Mouse (Mus musculus) lung, postnatal 10 days (tissue): ENCODE measurements around the gene Thap4.
"Not testable (repeated sequence)": the region's sequence is repeated elsewhere in the genome, so short reads cannot be mapped to it uniquely, and the experiment has no call there.

Experiments used
- DNase-seq: peaks from one replicate; pipeline ENCODE4 v3.0.0; 2021

Gene Thap4

DNA sequence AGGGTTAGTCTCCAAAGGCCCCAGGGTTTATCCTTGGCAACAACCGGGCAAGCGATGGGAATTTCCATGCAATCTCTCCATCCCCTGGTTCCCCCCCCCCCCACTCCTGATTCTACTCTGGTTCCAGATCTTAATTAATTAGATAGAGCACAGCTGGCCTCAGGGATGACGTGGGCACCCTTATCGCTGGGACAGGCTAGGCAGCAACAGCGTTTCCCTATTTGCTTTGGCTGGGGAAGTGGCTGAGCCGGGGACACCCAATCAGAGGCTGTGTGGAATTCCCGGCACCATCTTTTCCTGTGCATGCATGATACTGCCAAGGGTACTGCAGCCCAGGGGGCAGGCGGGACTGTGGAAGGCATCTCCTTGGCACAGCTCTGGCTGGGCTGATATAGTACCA, 66.5 kb downstream of the Thap4 start:
- DNase-seq = peak; percentile 18

DNA sequence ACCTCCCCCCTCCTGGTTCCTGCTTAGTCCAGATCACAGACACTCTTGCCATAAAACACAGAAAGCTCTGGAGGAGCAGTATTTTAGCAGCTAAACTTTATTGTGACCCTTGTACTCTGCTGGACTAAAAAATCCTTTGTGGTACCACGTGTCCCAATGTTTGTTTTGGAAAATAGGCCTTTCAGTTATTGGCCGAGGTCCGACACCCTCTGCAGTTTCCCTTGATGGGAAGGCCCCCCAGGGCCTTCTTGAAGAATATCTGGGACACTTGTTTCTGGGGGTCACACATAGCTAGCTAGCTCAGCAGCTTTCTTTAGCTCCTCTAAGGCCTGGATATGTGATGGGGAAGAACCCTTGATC, 67.7 kb downstream of the Thap4 start:
- DNase-seq = peak; percentile 29

DNA sequence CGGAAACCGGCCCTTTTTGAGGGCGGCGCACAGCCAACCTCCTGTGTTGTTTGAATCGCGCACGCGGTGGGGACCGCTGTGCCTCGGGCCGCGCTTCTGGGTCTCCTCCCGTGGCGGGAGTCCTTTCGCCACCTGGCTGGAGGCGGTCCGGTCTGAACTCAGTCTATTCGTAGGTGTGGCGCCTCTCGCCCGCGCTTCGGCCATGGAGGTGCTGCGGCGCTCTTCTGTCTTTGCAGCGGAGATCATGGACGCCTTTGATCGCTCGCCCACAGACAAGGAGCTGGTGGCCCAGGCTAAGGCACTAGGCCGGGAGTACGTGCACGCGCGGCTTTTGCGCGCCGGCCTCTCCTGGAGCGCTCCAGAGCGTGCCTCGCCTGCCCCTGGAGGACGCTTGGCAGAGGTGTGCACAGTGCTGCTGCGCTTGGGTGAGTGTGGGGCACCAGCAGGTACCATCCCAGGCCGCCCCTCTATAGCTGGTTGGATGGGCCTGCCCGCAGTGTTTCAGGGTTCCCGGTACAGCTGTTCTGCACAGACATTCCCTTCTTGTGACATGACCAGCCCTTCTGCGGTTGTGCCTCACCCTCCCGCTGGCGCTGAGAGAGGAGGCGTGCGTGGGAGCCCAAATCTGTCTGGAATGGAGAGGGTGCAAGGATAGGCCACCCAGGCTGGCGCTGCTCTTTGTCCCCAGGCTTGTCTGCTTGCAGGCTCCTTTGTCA, 68.3 kb downstream of the Thap4 start:
- DNase-seq = peak; percentile 70

DNA sequence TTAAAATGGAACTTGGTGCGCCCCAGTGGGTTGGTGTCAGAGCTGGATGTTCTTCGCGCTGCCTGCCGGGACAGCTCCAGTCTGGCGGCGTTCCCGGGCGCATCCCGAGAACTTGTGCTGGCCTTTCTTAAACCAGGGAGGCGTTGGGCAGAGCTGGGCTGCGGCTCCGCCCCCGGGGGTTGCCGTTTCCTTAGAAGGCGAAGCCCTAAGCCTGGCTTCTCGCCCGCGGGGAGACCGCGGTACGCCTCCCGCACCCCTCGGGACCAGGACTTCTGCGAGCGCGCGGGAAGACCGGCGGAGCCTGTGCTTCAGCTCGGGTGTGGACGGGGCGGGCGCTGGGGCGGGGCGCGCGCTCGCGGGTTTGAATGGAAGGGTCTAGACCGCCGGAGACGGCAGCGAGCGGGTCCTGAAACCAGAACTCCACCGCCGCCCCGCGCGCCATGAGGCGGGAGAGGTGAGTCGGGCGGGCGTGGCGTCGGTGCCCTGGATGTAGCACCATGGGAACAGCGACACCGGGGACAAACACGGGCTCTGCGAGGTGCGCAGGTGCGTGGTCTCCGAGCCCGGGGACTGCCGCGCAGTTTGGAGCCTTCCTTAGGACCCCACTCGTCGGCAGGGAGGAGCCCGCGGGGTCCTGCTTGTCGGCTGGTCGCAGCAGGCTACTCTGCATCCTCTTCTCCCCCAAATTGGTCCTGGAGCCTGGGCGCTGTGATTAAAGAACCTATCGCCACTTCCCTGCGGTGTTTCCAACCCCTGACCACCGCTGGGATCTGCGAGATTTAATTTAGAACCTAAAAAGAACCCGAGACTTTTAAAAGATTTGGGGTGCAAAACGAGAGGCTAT, 69.0 kb downstream of the Thap4 start, which contains the start of gene Bok:
Bok (plus strand) TSS at position 260 of the 844 bp plus-strand sequence.
- DNase-seq = peak; percentile 92

DNA sequence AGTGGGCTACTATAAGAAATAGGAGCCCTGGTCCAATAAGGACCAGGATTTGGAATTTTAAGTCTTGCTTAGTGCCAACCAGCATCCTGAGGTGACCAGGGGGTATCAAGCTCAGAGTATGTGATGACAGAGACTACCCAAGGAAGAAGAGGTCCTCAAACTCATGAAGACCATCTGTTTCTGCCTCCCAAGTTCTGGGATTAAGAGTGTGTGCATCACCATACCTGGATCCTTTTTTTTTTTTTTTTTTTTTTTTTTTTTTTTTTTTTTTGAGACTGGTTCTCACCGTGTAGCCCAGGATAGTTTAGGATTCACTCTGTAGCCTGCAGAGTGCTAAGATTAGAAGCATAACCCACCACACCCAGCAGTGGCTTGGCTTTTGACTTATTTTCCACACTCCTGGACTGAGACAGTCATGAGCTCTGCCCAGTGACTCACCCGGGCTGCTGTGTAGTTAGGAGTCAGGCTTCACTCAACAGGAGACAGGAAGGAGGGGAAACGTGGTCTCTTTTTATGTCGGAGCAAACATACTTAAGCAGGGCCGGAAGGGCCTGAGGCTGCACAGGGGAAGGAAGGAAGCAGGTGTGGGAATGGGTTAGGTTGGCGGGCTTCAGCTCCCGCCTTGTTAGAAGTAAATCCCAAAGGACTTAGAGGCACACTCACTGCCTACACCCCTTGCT, 74.6 kb downstream of the Thap4 start:
- DNase-seq = peak; percentile 35

DNA sequence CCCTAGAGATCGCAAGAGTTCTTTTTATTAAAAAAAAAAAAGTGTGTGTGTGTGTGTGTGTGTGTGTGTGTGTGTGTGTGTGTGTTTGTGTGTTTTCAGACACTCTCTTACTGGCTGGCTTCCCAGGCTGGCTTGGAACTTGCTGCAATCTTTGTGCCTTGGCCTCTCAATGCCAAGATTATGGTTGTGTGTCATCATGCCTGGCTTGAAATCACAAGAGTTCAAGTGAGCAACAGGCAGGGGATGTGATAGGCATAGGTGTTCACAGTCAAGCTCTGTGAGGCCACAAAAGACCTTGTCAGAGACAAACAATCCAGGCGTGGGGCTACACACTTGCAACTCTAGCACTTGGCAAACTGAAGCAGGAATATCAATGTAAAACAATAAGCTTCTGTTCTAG, 76.3 kb downstream of the Thap4 start:
- peak; percentile 81 for DNase-seq

DNA sequence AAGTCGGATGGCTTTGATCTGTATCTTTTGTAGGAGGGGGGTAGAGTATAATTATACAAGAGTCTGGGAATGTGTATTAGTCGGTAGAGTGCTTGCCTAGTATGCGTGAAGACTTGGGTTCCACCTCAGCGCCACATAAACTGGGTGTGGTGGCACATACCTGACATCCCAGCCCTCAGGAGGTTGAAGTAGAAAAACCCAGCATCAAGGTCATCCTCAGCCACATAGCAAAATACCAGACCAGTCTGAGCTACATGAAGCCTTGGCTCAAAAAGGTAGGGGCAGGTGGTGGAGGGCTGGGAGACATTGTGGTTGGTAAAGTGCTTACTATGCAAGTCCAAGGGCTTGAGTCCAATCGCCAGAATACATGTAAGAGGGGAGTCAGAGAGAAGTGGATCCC, 82.0 kb downstream of the Thap4 start:
- DNase-seq = no peak

DNA sequence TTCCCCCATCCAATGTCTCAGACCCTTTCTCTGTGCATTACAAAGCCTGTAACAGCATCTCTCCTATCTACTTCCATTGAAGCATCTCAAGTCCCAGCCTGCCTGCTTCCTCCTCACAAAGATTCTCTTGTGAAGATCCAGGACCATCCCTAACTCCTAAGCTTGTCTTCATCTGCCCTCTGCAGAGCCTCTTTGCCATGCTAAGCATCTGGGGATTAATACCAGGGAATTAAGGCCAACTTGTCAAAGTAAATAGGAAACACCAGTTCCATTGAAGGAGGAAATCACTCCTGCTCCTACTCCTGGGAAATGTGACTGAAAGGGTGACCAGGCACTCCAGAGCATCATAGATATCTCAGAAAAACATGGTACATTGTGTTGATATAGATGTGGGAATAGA, 84.7 kb downstream of the Thap4 start:
- DNase-seq = no peak

DNA sequence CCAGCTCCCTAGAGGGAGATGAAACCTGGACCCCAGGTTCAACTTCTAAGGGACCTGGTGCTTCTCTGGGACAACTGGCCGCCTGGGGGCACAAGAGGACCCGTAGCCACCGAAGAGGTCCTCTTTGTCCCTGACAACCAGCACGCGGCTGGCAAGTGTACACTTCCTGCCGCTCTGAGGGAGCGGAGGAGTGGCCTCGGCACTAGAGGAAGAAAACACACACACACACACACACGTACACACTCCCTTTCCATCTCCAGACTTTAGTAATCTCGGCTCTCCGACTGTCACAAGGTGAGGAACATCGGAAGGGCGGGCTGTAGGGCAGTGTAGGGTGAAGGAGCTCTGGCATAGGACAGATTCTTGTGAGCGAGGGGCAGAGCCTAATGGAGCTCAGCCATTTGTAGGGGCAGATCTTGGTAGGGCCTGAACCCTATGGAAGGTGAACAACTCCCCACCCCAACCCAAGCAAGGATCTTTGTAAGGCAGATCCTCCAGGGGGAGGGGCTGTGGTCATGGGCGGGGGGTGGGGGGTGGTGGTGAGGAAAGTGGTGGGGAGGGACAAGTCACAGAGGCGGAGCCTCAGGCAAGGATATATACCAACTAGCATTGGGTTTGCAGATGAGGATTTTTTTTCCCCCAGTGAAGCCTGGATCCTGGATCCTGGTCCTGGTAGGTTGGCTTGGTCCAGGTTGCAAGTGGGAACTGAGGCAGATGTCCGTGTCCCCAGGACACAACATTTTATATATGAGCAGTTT, 85.7 kb downstream of the Thap4 start:
- DNase-seq = peak; percentile 96

DNA sequence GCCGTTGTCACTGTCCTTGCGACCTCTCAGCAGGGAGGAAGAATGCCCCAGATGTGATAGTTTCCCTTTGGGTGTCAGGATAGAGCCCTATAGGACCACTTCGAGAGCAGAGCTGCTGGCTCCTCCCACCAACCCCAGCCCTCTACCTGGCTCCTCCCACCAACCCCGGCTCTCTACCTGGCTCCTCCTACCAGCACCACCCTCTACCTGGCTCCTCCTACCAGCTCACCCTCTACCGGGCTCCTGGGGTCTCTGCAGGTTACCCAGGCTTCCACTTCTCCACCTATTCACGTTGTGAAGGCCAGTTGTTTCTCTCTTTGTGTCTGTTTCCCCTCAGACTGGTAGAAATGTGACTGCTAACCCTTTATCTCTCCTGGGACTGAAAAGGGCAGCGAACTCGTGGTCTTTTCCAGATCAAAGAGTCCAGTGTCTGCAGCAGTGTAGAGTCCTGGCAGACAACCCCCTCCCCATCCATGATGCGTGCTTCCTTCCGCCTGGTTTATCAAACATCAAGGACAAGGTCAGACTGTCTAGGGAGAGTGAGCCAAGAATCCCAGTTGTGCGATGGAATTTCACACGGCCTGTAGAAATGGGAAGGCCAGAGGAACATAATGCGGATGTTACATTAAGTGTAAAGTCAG, 86.8 kb downstream of the Thap4 start:
- DNase-seq = peak; percentile 49

DNA sequence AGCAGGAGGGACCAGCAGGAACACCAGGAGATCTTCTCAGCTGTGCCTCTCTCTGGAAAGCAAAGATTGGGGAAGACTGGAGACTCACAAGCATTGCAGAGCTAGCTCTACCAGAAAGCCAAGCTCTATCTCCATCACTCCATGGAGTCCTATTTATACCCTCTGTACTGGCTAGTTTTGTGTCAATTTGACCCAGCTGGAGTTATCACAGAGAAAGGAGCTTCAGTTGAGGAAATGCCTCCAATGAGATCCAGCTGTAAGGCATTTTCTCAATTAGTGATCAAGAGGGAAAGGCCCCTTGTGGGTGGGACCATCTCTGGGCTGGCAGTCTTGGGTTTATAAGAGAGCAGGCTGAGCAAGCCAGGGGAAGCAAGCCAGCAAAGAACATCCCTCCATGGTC, 96.1 kb downstream of the Thap4 start, which contains the start of gene Stk25:
Stk25 (minus strand) TSS at position 101 of the 400 bp plus-strand sequence.
- not testable (repeated sequence) for DNase-seq

DNA sequence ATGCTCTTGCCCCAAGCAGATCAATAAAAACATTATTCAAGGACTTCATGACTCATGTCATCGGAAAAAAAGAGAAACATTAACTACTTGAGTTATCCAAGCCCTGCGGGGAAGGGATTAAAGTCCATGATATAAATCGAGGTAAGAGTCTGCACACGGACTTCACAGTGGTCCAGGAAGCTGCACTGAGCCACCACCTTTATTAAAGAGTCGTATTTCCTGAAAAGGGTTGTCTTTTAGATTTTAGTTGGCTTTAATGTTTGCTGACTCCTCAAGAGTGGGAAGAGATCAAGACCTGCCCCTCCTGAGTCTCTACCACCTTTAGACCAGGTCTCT, 97.7 kb downstream of the Thap4 start:
- DNase-seq = no peak

DNA sequence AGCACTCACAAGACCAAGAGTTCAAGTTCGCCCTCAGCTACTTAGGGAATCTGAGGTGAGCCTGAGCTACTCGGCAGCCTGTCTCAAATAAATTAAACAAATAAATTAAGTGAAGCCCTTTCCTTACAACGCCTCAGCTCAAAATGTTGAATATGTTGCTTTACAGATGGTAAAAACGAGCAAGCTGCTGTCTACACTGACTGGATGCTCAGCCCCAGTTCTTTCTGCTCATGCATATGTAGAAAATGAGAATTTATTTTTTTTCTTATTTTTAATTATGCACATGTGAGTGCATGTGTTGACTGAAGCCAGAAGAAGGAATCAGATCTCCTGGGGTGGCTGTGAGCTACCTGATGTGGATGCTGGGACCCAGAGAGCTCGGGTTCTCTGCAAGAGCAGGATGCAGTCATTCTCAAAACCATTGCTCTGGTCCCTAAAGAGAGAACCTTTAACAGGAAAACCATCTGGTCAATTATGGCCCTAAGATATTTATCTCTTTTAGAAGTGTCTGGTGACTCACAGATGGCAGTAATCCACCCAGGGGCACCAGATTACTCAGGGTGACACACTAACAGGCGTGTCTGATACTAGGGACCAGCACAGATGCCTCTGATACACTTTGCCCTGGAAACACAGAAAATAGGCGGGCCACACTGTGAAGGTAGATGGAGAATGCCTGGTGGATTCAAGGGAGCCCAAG, 98.2 kb downstream of the Thap4 start:
- DNase-seq = no peak

DNA sequence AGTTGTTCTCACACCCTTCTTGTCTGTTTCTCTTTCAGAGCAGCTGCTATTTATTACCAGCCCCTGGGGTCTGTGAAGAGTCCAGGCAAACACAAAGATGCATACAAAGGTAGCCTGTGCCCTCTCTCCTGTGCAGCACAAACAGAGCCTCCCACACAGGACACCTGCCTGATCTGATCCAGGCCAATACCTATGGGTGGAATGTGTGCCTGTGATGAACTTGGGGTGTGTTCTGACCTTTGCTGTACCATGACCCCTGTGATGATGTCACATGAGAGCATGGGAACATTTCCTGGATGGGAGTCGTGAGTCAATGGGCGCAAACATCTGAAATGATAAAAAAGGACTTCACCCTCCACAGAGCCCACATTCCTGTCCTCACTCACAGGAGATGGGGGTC, 99.9 kb downstream of the Thap4 start:
- DNase-seq = no peak

DNA sequence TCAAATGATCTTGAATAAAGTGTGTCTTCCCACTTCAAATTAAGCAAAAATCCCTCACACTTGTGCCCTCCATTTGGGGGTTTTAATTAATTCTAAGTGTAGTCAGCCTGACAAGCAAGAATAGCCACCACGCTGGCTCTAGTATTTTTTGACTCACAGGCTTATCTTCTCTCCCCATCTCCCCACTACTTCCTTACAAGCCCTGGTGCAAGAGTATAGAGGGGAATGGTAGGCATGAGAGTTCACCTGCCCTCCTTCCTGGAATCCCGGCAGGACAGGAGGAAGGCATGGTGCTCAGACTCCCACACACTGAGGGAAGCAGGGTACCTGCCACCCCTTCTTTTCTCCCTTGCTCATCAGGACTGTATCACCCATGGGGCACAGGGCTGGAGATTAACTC, 100.4 kb downstream of the Thap4 start:
- no peak for DNase-seq
